Mouse (Mus musculus) embryonic facial prominence, embryonic 14.5 days (tissue): ENCODE measurements around the gene Ropn1. TPM values are rescaled to one million over a fixed set of nuclear protein-coding genes. Genes with fewer than 3 reads are reported as not detected.
"Not testable (repeated sequence)": the region's sequence is repeated elsewhere in the genome, so short reads cannot be mapped to it uniquely, and the experiment has no call there.

ENCODE experiments used
- ATAC-seq: fragments of 200-750 bp; cut with Nextera tagmentation; 2 replicates; pipeline ENCODE4 v1.8.0; 2017; ENCODE audit warnings: low read depth, moderate number of reproducible peaks, moderate TSS enrichment
- DNase-seq: peaks from one replicate; pipeline ENCODE4 v3.0.0-alpha.2; 2015; ENCODE audit warnings: low spot score
- H3K27ac ChIP-seq: fragments of 300-500 bp; sonication (generic); replicated peaks from 2 replicates; pipeline ENCODE4 v1.5.1; 2014; ENCODE audit warnings: low read depth, mild to moderate bottlenecking, low read length, moderate library complexity
- H3K27me3 ChIP-seq: fragments of 300-500 bp; sonication (generic); replicated peaks from 2 replicates; pipeline ENCODE4 v1.6.1; 2014; ENCODE audit warnings: low read length; ENCODE audit not compliant: control insufficient read depth, insufficient read depth
- H3K36me3 ChIP-seq: fragments of 300-500 bp; sonication (generic); 2 replicates; pipeline ENCODE4 v1.6.1; 2014; ENCODE audit warnings: low read length, mixed read lengths; ENCODE audit not compliant: control insufficient read depth, insufficient read depth
- H3K4me1 ChIP-seq: fragments of 300-500 bp; sonication (generic); 2 replicates; pipeline ENCODE4 v1.6.1; 2014; ENCODE audit warnings: antibody characterized with exemption, low read length; ENCODE audit not compliant: control insufficient read depth, insufficient read depth
- H3K4me2 ChIP-seq: fragments of 300-500 bp; sonication (generic); 2 replicates; pipeline ENCODE4 v1.6.1; 2014; ENCODE audit warnings: low read depth, mild to moderate bottlenecking, low read length, moderate library complexity, mixed read lengths
- H3K4me3 ChIP-seq: fragments of 300-500 bp; sonication (generic); 2 replicates; pipeline ENCODE4 v1.5.1; 2014; ENCODE audit warnings: low read depth, mild to moderate bottlenecking, low read length
- H3K9ac ChIP-seq: fragments of 300-500 bp; sonication (generic); 2 replicates; pipeline ENCODE4 v1.6.1; 2014; ENCODE audit warnings: low read depth, mild to moderate bottlenecking, low read length, moderate library complexity, mixed read lengths
- H3K9me3 ChIP-seq: fragments of 300-500 bp; sonication (generic); 2 replicates; pipeline ENCODE4 v1.6.1; 2016; ENCODE audit warnings: low read length; ENCODE audit not compliant: control insufficient read depth
- WGBS: fragments of 180-500 bp; shearing (Covaris S2); extraction: QIAGEN DNeasy Blood & Tissue Kit; methylation state at CpG from one replicate; pipeline ENCODE4 v1.1.7; 2014; 5-methylcytosine and 5-hydroxymethylcytosine counted together
- polyA plus RNA-seq: library from polyadenylated mRNA; unstranded; fragments of >200 nt; fragmentation: Nextera tagmentation; extraction: Ambion mirVana; gene quantifications from 2 replicates; pipeline ENCODE4 v1.2.1, GENCODE M21; 2014

Gene Ropn1
- polyA plus RNA-seq, 1 experiment from 2014 or later, result not detected

- Histone ChIP-seq H3K27me3 (no peaks in the 10 kb centered on the region), H3K4me2 (no peak overlapping the region)
- whole genome bisulfite sequencing, result 90% methylated on average over 5 of the region's 7 CpGs
Observed at GRCm38 (mm10) chr16:34694477-34694876, 44.8 kb downstream of the Ropn1 start.

GRCm38 (mm10) chr16:34698721-34699120 is 49.0 kb downstream of the Ropn1 start:
- H3K9ac ChIP-seq, H3K4me1 ChIP-seq, ATAC-seq, H3K4me3 ChIP-seq, H3K9me3 ChIP-seq, DNase-seq, H3K27ac ChIP-seq, H3K4me2 ChIP-seq, H3K27me3 ChIP-seq: not testable (repeated sequence)
- WGBS, result 69% methylated on average over 3 of the region's 3 CpGs
- peaks cover 14% of the 10 kb centered on the region; the same call in 1 of the 2 replicates for H3K36me3 ChIP-seq

More at GRCm38 (mm10) chr16:34694477-34694876, 44.8 kb downstream of the Ropn1 start:
- H3K9me3 ChIP-seq, result no peaks in the 10 kb centered on the region
- no peak overlapping the region for H3K9ac ChIP-seq
- no peak overlapping the region for H3K4me3 ChIP-seq
- peaks cover 11% of the 10 kb centered on the region; the same call in 1 of the 2 replicates for H3K36me3 ChIP-seq
- H3K27ac ChIP-seq, result no peak overlapping the region
- DNase-seq (no peak), ATAC-seq (no peak)
- peaks cover 4% of the 10 kb centered on the region; the same call in 1 of the 2 replicates for H3K4me1 ChIP-seq

- peak; percentile 86 for ATAC-seq
- no peak overlapping the region for H3K27ac ChIP-seq
- no peaks in the 10 kb centered on the region for H3K4me1 ChIP-seq
- H3K9ac ChIP-seq, result no peak overlapping the region
- WGBS, result 17% methylated on average over 7 of the region's 7 CpGs
- H3K4me3 ChIP-seq, result no peak overlapping the region
- peak; percentile 90 for DNase-seq
- peaks cover 27% of the 10 kb centered on the region for H3K36me3 ChIP-seq
- H3K9me3 ChIP-seq, result no peaks in the 10 kb centered on the region
- H3K27me3 ChIP-seq, result no peaks in the 10 kb centered on the region
- H3K4me2 ChIP-seq, result no peak overlapping the region
Observed at GRCm38 (mm10) chr16:34700165-34700827, 50.6 kb downstream of the Ropn1 start.

GRCm38 (mm10) chr16:34700828-34701216 is 51.1 kb downstream of the Ropn1 start:
- no peak overlapping the region for H3K9ac ChIP-seq
- no peaks in the 10 kb centered on the region for H3K27me3 ChIP-seq
- 89% methylated on average over 6 of the region's 6 CpGs for WGBS
- ATAC-seq (no peak), DNase-seq (no peak)
- no peak overlapping the region for H3K27ac ChIP-seq
- no peak overlapping the region for H3K4me3 ChIP-seq
- no peaks in the 10 kb centered on the region for H3K9me3 ChIP-seq
- H3K36me3 ChIP-seq, result peaks cover 32% of the 10 kb centered on the region
- no peak overlapping the region for H3K4me2 ChIP-seq
- no peaks in the 10 kb centered on the region for H3K4me1 ChIP-seq

GRCm38 (mm10) chr16:34706019-34706418 is 56.3 kb downstream of the Ropn1 start:
- no peaks in the 10 kb centered on the region for H3K27me3 ChIP-seq
- no peak overlapping the region for H3K9ac ChIP-seq
- ATAC-seq (no peak), DNase-seq (peak; percentile 17)
- H3K4me2 ChIP-seq, result no peak overlapping the region
- no peaks in the 10 kb centered on the region for H3K9me3 ChIP-seq
- no peak overlapping the region for H3K4me3 ChIP-seq
- WGBS, result 56% methylated on average over 2 of the region's 2 CpGs
- no peaks in the 10 kb centered on the region for H3K4me1 ChIP-seq
- peak overlapping the region; percentile 64 for H3K27ac ChIP-seq
- peaks cover 38% of the 10 kb centered on the region for H3K36me3 ChIP-seq

GRCm38 (mm10) chr16:34706487-34706946 is 56.8 kb downstream of the Ropn1 start:
- Histone ChIP-seq H3K4me1 (no peaks in the 10 kb centered on the region), H3K4me3 (no peak overlapping the region), H3K36me3 (peaks cover 37% of the 10 kb centered on the region), H3K4me2 (no peak overlapping the region), H3K27ac (peak overlapping the region; percentile 64), H3K9ac (no peak overlapping the region), H3K27me3 (no peaks in the 10 kb centered on the region), H3K9me3 (no peaks in the 10 kb centered on the region)
- 0 out of 2 replicates have a peak, but pooled peaks have one; percentile 37 for ATAC-seq
- WGBS, result 65% methylated on average over 7 of the region's 7 CpGs
- peak; percentile 85 for DNase-seq

GRCm38 (mm10) chr16:34711481-34711880 is 61.8 kb downstream of the Ropn1 start:
- no peaks in the 10 kb centered on the region for H3K27me3 ChIP-seq
- WGBS, result 72% methylated on average over 3 of the region's 3 CpGs
- ATAC-seq (no peak), DNase-seq (peak; percentile 22)
- peaks cover 13% of the 10 kb centered on the region for H3K36me3 ChIP-seq
- no peak overlapping the region for H3K27ac ChIP-seq
- no peak overlapping the region for H3K9ac ChIP-seq
- H3K4me2 ChIP-seq, result no peak overlapping the region
- no peak overlapping the region for H3K4me3 ChIP-seq
- no peaks in the 10 kb centered on the region for H3K9me3 ChIP-seq
- no peaks in the 10 kb centered on the region for H3K4me1 ChIP-seq

- Histone ChIP-seq H3K4me3 (no peak overlapping the region), H3K4me1 (no peaks in the 10 kb centered on the region), H3K36me3 (peaks cover 42% of the 10 kb centered on the region), H3K9ac (no peak overlapping the region), H3K4me2 (no peak overlapping the region), H3K9me3 (0 out of 2 replicates have a peak, but pooled peaks cover 8% of the 10 kb centered on the region), H3K27ac (no peak overlapping the region), H3K27me3 (no peaks in the 10 kb centered on the region)
- ATAC-seq, result no peak
- DNase-seq, result no peak
- WGBS, result 95% methylated on average over 3 of the region's 3 CpGs
Observed at GRCm38 (mm10) chr16:34725156-34725555, 75.4 kb downstream of the Ropn1 start.
